Mouse (Mus musculus) forebrain, embryonic 15.5 days (tissue): Measurements from ENCODE around the gene Racgap1. TPM values are rescaled to one million over a fixed set of nuclear protein-coding genes. Genes with fewer than 3 reads are reported as not detected.

Source experiments
- ATAC-seq: fragments of 200-750 bp; cut with Nextera tagmentation; replicated peaks from 2 replicates; pipeline ENCODE4 v1.8.0; 2017; ENCODE audit warnings: mild to moderate bottlenecking, moderate TSS enrichment, moderate library complexity
- H3K27ac ChIP-seq: fragments of 300-500 bp; sonication (generic); replicated peaks from 2 replicates; pipeline ENCODE4 v1.5.1; 2015; ENCODE audit warnings: mild to moderate bottlenecking, inconsistent platforms
- H3K27me3 ChIP-seq: fragments of 300-500 bp; sonication (generic); 2 replicates; pipeline ENCODE4 v1.6.1; 2015; ENCODE audit warnings: inconsistent platforms
- H3K36me3 ChIP-seq: fragments of 300-500 bp; sonication (generic); 2 replicates; pipeline ENCODE4 v1.6.1; 2015; ENCODE audit warnings: mild to moderate bottlenecking, inconsistent platforms
- H3K4me1 ChIP-seq: fragments of 300-500 bp; sonication (generic); 2 replicates; pipeline ENCODE4 v1.6.1; 2015; ENCODE audit warnings: inconsistent platforms
- H3K4me2 ChIP-seq: fragments of 300-500 bp; sonication (generic); replicated peaks from 2 replicates; pipeline ENCODE4 v1.6.1; 2015; ENCODE audit warnings: mild to moderate bottlenecking, inconsistent platforms
- H3K4me3 ChIP-seq: fragments of 300-500 bp; sonication (generic); 2 replicates; pipeline ENCODE4 v1.5.1; 2015; ENCODE audit warnings: mild to moderate bottlenecking, inconsistent platforms
- H3K9ac ChIP-seq: fragments of 300-500 bp; sonication (generic); replicated peaks from 2 replicates; pipeline ENCODE4 v1.6.1; 2015; ENCODE audit warnings: mild to moderate bottlenecking, inconsistent platforms
- H3K9me3 ChIP-seq: fragments of 300-500 bp; sonication (generic); 2 replicates; pipeline ENCODE4 v1.6.1; 2016; ENCODE audit warnings: inconsistent platforms
- WGBS: fragments of 180-500 bp; shearing (Covaris S2); methylation state at CpG from one replicate; pipeline ENCODE4 v1.1.7; 2015; ENCODE audit warnings: mixed read lengths; 5-methylcytosine and 5-hydroxymethylcytosine counted together
- polyA plus RNA-seq: library from polyadenylated mRNA; unstranded; fragments of >200 nt; fragmentation: Nextera tagmentation; extraction: Ambion mirVana; gene quantifications from 2 replicates; pipeline ENCODE4 v1.2.1, GENCODE M21; 2015

Racgap1 gene
- polyA plus RNA-seq, 1 experiment from 2014 or later: 113 TPM

DNA sequence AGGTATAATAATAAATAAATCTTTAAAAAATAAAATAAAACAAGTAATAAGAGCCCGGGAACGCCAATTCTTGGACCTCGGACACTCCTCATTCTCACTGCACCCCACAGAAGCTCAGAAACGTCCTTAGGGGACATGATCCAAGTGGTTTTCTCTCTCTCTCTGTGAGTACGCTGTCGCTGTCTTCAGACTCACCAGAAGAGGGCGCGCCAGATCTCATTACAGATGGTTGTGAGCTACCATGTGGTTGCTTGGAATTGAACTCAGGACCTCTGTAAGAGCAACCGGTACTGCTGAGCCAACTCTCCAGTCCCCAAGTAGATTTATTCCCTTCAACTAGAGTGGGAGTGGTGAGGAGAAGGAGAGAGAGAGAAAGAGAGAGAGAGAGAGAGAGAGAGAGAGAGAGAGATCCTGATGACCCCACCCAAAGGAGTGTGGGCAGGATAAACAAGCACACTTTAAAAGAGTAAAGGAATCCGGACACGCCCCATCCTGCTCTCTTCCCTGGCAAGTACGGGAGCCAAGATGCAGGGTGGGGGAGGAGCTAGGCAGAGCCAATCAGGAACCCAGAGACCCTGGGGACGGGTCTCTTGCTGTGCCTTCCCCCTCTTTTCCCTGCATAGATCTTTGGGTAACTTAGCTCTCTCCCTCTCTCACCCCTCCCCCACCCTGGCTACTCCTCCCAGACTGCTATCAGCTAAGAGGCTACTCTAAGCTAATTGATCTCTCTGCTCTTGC is 26.8 kb upstream of the Racgap1 start:
- 15% methylated on average over 13 of the region's 13 CpGs for WGBS
- Histone ChIP-seq H3K4me2 (no peak overlapping the region), H3K4me3 (no peak overlapping the region), H3K9ac (no peak overlapping the region), H3K27ac (no peak overlapping the region), H3K36me3 (no peaks in the 10 kb centered on the region), H3K27me3 (no peaks in the 10 kb centered on the region), H3K9me3 (no peaks in the 10 kb centered on the region), H3K4me1 (peaks cover 28% of the 10 kb centered on the region)
- no peak for ATAC-seq

DNA sequence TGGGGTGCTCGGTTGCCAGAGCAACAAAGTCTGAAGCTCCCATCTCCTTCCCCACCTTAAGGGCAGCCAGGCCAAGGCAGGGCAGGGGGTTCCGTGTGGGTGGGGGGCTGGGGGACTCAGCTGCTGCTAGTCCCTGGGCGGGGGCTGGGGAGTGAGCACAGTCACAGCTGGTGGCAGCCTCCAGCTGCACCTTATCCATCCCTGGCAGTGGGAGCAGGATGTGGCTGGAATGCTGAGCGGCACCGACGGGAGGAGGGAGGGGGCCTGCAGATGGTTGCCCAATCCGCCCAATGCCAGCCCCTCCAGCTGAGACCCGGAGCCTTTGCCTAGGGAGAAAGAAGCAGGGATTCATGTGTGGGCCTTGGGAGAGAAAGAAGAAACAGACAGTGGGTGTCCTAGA is 25.6 kb upstream of the Racgap1 start:
- H3K4me3 ChIP-seq: no peak overlapping the region
- H3K36me3 ChIP-seq: no peaks in the 10 kb centered on the region
- H3K27me3 ChIP-seq: no peaks in the 10 kb centered on the region
- 12% methylated on average over 8 of the region's 8 CpGs for WGBS
- ATAC-seq: peak; percentile 80
- no peak overlapping the region for H3K9ac ChIP-seq
- peaks cover 34% of the 10 kb centered on the region for H3K4me1 ChIP-seq
- H3K27ac ChIP-seq: peak overlapping the region; percentile 67
- H3K4me2 ChIP-seq: no peak overlapping the region
- H3K9me3 ChIP-seq: no peaks in the 10 kb centered on the region

DNA sequence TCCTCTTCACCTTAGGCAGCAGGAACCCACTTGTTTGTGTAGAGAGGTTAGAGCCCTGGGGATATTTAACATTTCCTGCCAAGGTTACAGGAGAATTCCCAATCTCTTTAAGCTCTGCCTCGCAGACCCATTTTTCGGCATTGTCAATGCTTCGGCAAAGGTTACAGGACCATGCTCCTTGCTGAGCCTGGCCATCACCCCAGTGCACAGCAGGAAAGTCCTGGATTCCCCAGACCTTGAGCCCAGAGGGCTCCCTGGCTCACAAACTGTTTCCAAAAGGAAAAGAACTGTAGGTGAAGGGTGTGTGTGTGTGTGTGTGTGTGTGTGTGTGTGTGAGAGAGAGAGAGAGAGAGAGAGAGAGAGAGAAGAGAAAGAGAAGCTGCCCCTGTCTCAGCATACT is 23.4 kb upstream of the Racgap1 start:
- WGBS: 86% methylated on average over 3 of the region's 3 CpGs
- Histone ChIP-seq H3K4me3 (no peak overlapping the region), H3K27ac (no peak overlapping the region), H3K36me3 (no peaks in the 10 kb centered on the region), H3K4me2 (no peak overlapping the region), H3K27me3 (peaks cover 8% of the 10 kb centered on the region; the same call in 1 of the 2 replicates), H3K4me1 (peaks cover 50% of the 10 kb centered on the region), H3K9ac (no peak overlapping the region), H3K9me3 (no peaks in the 10 kb centered on the region)
- no peak for ATAC-seq

DNA sequence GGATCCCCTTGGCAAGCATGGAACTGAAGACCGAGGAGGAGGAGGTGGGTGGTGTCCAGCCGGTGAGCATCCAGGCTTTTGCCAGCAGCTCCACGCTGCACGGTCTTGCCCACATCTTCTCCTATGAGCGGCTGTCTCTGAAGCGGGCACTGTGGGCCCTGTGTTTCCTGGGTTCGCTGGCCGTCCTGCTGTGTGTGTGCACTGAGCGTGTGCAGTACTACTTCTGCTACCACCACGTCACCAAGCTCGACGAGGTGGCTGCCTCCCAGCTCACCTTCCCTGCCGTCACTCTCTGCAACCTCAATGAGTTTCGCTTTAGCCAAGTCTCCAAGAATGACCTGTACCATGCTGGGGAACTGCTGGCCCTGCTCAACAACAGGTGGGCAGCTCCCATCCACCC is 20.3 kb upstream of the Racgap1 start:
- H3K4me2 ChIP-seq: peak overlapping the region; percentile 80
- H3K36me3 ChIP-seq: no peaks in the 10 kb centered on the region
- no peaks in the 10 kb centered on the region for H3K9me3 ChIP-seq
- peaks cover 8% of the 10 kb centered on the region; the same call in 1 of the 2 replicates for H3K27me3 ChIP-seq
- H3K9ac ChIP-seq: peak overlapping the region; percentile 94; the same call in 1 of the 2 replicates
- peaks cover 55% of the 10 kb centered on the region for H3K4me1 ChIP-seq
- H3K27ac ChIP-seq: no peak overlapping the region
- WGBS: 71% methylated on average over 14 of the region's 14 CpGs
- H3K4me3 ChIP-seq: peak overlapping the region; percentile 91
- no peak for ATAC-seq

DNA sequence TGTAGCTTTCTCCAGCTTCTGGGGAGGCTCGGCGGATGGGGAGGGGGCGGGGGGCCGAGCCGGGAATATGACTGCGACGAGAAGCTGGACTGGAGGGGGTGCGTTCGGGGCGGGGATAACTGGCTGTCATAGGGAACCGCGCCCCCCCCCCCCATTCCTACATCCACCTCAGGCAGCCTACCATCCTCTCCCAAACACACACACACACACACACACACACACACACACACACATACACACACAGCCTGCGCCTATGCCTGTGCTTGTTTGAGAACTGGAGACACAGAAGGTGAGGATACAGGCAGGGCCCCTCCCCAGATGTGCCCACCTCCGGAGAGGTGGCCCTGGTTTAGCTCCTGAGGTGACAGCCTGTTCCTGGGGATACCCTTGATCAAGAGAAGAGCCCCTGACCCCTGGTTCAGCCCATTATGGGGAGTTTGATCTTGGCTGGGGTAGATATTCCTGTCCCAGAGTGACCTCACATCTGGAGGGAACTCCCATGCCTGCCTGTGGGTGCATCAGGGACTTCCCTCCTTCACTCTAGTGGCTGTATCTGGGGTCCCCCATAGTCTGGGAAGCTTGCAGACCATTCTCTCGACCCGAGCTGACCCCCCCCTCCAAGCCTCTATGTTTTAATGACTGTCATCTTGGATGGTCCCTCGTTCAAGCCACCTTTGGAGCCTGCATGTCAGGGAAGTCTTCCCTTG is 19.7 kb upstream of the Racgap1 start:
- Histone ChIP-seq H3K4me3 (peak overlapping the region; percentile 91), H3K9ac (peak overlapping the region; percentile 94), H3K36me3 (no peaks in the 10 kb centered on the region), H3K27me3 (peaks cover 8% of the 10 kb centered on the region; the same call in 1 of the 2 replicates), H3K27ac (peak overlapping the region; percentile 90), H3K9me3 (no peaks in the 10 kb centered on the region), H3K4me1 (peaks cover 55% of the 10 kb centered on the region), H3K4me2 (peak overlapping the region; percentile 80)
- peak; percentile 46 for ATAC-seq
- 16% methylated on average over 10 of the region's 17 CpGs for WGBS

DNA sequence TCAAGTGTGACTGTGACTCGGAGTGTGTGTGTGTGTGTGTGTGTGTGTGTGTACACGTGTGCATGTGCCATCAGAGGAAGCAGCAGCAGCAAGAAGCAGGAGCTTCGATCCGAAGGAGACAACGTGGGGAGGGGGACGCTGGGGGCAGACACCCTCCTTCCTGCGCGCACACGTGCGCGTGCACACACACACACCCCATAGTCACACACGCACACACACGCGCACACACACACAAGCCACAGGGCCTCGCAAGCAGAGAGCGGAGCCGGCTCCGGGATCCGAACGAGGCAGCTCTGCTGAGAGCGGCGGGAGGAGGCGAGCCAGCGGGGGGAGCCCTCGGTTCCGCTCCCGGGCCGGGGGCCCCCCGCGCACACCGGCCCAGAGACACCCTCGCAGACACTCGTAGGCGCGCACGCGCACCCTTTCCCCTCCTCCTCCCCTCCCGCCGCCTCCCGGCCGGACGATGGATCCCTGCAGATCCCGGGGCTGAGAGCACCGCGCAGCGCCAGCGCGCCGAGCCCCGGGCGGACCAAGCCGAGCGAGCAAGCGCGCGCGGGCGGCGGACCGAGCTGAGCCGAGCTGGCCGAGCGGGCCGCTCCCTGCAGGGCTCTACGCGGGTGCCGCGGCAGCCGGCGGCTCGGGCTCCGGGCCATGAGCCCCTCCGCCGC is 18.8 kb upstream of the Racgap1 start, which contains the start of gene Asic1:
Asic1 (plus strand) TSS at position 215 of the 668 bp plus-strand sequence.
- peak; percentile 72 for ATAC-seq
- H3K9me3 ChIP-seq: no peaks in the 10 kb centered on the region
- peak within 1 kb of the TSS; percentile 80 for H3K4me2 ChIP-seq
- H3K9ac ChIP-seq: peak within 1 kb of the TSS; percentile 94
- peaks cover 58% of the 10 kb centered on the region for H3K4me1 ChIP-seq
- peak within 1 kb of the TSS; percentile 90 for H3K27ac ChIP-seq
- H3K36me3 ChIP-seq: no peaks in the 10 kb centered on the region
- H3K27me3 ChIP-seq: peaks cover 8% of the 10 kb centered on the region; the same call in 1 of the 2 replicates
- H3K4me3 ChIP-seq: peak within 1 kb of the TSS; percentile 91
- WGBS: under 1% methylated on average over 47 of the region's 74 CpGs

DNA sequence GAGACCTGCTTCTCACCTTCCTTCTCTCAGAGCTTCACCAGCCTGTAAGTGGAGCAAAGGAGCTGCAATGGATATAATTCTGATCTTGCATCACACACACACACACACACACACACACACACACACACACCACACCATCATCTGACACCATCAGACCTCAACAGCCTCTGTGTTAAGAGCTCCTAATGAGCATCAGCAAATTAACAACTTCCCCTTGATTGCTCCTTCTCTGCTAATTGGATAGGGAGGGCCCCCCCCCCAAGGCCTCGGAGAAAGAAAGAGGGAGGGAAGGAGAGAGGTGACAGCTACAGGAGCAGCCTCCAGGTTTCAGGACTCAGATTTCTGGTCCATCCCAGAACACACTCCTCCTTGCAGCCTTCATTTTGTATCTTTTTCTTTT is 17.9 kb upstream of the Racgap1 start:
- peaks cover 8% of the 10 kb centered on the region; the same call in 1 of the 2 replicates for H3K27me3 ChIP-seq
- H3K4me2 ChIP-seq: peak overlapping the region; percentile 80
- peak overlapping the region; percentile 91 for H3K4me3 ChIP-seq
- H3K27ac ChIP-seq: peak overlapping the region; percentile 90
- 0 out of 2 replicates have a peak overlapping the region, but pooled peaks have one; percentile 94 for H3K9ac ChIP-seq
- no peaks in the 10 kb centered on the region for H3K36me3 ChIP-seq
- 0% methylated on average over 1 of the region's 1 CpGs for WGBS
- no peak for ATAC-seq
- H3K9me3 ChIP-seq: no peaks in the 10 kb centered on the region
- H3K4me1 ChIP-seq: peaks cover 62% of the 10 kb centered on the region

DNA sequence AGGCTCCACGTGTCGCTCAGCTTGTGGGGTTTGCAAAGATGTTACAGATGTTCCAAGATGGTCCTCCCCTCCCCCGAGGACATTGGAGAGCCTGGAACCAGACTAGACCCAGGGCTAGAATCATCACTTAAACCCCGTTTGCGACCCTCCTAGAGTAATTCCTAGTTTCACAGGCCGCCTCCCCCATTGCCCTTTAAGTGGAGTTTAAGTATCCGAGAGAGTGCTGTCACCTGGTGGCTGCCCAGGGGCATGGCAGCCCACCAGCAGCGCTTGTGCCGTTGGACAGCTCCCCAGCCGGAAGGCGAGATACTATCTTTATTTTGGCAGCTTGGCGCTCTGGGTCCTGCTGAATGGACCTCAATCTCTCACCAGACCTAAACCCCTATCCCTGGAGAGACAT is 17.4 kb upstream of the Racgap1 start:
- ATAC-seq: peak; percentile 5; the same call in 1 of the 2 replicates
- H3K4me3 ChIP-seq: no peak overlapping the region
- 2% methylated on average over 12 of the region's 12 CpGs for WGBS
- H3K36me3 ChIP-seq: no peaks in the 10 kb centered on the region
- no peaks in the 10 kb centered on the region for H3K9me3 ChIP-seq
- H3K9ac ChIP-seq: 0 out of 2 replicates have a peak overlapping the region, but pooled peaks have one; percentile 33
- peaks cover 8% of the 10 kb centered on the region; the same call in 1 of the 2 replicates for H3K27me3 ChIP-seq
- H3K4me2 ChIP-seq: peak overlapping the region; percentile 80
- peaks cover 67% of the 10 kb centered on the region for H3K4me1 ChIP-seq
- H3K27ac ChIP-seq: peak overlapping the region; percentile 90

DNA sequence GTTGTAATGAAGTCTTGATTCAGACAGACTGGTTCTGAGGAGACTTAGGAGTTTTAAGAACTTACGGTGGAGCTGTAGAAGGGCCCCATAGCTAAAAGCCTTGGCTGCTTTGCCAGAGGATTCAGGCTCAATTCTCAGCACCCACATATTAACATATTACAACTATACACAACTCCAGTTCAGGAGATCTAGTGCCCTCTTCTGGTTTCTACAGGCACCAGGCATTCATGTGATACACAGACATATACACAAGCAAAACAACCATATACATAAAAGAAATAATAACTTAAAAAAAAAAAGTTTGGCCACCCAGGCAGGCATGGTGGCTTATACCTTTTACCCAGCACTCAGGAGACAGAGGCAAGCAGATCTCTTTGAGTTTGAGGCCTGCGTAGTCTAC is 16.1 kb upstream of the Racgap1 start:
- Histone ChIP-seq H3K4me2 (no peak overlapping the region), H3K4me3 (no peak overlapping the region), H3K9ac (no peak overlapping the region), H3K9me3 (no peaks in the 10 kb centered on the region), H3K27me3 (peaks cover 8% of the 10 kb centered on the region; the same call in 1 of the 2 replicates), H3K27ac (no peak overlapping the region), H3K4me1 (peaks cover 70% of the 10 kb centered on the region), H3K36me3 (no peaks in the 10 kb centered on the region)
- WGBS: 99% methylated on average over 2 of the region's 2 CpGs
- ATAC-seq: no peak

DNA sequence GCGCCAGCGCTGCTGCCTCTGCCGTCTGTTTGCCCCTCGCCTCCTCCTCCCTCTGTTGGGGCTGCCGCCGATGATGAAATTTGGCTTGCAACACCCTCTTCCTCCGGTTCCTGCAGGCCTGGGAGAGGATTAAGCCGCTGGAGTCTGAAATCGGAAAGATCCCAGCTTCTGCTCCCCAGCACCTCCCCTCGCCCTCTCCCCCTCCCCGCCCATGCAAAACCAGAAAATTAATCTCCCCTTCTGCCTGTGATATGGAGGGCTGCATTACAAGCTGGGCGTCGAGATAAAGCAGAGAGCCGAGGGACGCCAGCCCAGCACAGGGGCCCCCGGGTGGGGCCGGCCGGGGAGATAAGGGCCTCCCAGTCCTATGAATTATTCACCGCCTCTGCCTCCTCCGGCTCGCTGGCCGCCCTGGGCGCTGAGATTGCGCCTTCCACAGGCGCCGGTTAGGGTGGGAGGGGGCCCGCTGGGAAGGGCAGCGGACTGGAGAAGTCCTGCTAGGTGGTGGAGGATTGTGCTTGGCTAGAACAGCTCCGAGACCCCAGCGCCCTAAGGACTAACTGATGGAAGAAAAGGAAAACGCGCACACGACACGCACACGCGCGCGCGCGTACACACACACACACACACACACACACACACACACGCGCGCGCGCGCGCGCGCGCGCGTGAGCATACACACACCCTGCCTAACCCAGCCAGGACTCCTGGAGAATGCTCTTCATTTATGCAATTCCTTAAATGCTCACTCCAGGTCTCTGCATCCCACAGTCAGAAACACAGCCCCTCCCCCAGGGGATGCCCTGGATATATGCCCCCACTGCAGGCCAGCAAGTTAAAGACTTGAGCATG is 13.4 kb upstream of the Racgap1 start:
- ATAC-seq: peak; percentile 76
- Histone ChIP-seq H3K4me3 (peak overlapping the region; percentile 46), H3K36me3 (no peaks in the 10 kb centered on the region), H3K27ac (peak overlapping the region; percentile 95), H3K9me3 (no peaks in the 10 kb centered on the region), H3K4me2 (peak overlapping the region; percentile 91), H3K4me1 (peaks cover 52% of the 10 kb centered on the region), H3K9ac (peak overlapping the region; percentile 67), H3K27me3 (no peaks in the 10 kb centered on the region)
- WGBS: under 1% methylated on average over 49 of the region's 52 CpGs

DNA sequence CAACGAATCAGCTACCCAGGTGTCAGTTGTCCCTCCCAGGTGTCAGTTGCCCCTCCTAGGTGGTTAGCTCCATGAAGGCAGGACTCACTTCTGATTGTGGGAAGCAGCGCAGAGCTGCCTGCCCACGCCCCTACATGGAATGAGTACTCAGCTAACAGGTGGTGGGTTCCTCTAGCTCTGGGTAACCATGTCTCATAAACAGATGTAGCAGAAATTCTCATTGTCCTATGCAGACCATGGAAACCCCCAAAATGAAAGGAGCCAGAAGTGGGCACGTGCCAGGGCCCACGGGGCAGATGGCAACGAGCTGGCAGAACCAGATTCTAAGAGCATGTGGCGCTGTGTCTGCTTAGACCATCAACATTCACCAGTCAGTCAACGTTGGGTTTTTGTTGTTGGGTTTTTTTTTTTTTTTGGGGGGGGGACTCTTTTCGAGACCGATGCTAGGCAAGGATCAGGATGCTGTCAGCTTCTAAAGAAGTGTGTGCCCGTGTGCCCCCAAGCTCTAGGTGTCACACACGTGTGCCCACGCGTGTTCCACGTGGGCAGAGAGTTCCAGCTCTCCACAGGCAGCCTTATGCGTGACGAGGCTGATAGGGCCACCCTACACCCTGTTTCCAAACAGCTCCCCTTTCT is 12.6 kb upstream of the Racgap1 start:
- Histone ChIP-seq H3K4me2 (peak overlapping the region; percentile 91), H3K9ac (peak overlapping the region; percentile 67), H3K27me3 (no peaks in the 10 kb centered on the region), H3K9me3 (no peaks in the 10 kb centered on the region), H3K4me1 (peaks cover 45% of the 10 kb centered on the region), H3K27ac (peak overlapping the region; percentile 95), H3K4me3 (peak overlapping the region; percentile 46), H3K36me3 (no peaks in the 10 kb centered on the region)
- 3% methylated on average over 17 of the region's 17 CpGs for WGBS
- ATAC-seq: peak; percentile 34
